Mouse (Mus musculus): ENCODE measurements around the gene Tcaf1. TPM values are rescaled to one million over a fixed set of nuclear protein-coding genes. Genes with fewer than 3 reads are reported as not detected.

Gene Tcaf1
- total RNA-seq, 1 experiment from 2014 or later = 3.0 TPM

GRCm38 (mm10) chr6:42631395-42631794, 78.5 kb downstream of the Tcaf1 start:
- ATAC-seq (replicated peaks in 1 of 2; ENCODE audit: insufficient read depth in 1 of 2, low FRiP score in 2 of 2, low TSS enrichment in 1 of 2, low read depth in 1 of 2, poor library complexity in 2 of 2, severe bottlenecking in 2 of 2) = no peak

Other genes with a start within 250 kb of the Tcaf1 start
- gene Olfr458, start 244.9 kb downstream of the Tcaf1 start, total RNA-seq (2017) = not detected in 2 replicates
- not detected in 2 replicates for gene Olfr457, start 233.8 kb downstream of the Tcaf1 start, total RNA-seq (2017)
- not detected in 2 replicates for gene Olfr456, start 222.9 kb downstream of the Tcaf1 start, total RNA-seq (2017)
- gene Olfr455, start 162.5 kb downstream of the Tcaf1 start, total RNA-seq (2017) = not detected in 2 replicates
- not detected in 2 replicates for gene Tcaf3, start 112.4 kb downstream of the Tcaf1 start, total RNA-seq (2017)
- 0.20 and 1.3 TPM in 2 replicates for gene Tcaf2, start 64.8 kb downstream of the Tcaf1 start, total RNA-seq (2017)
- gene Olfr453, start 29.3 kb upstream of the Tcaf1 start, total RNA-seq (2017) = not detected in 2 replicates
- not detected in 2 replicates for gene Olfr38, start 46.3 kb upstream of the Tcaf1 start, total RNA-seq (2017)
- gene Olfr452, start 75.0 kb upstream of the Tcaf1 start, total RNA-seq (2017) = not detected in 2 replicates
- gene Olfr450, start 101.9 kb upstream of the Tcaf1 start, total RNA-seq (2017) = not detected in 2 replicates
- gene Olfr449, start 124.3 kb upstream of the Tcaf1 start, total RNA-seq (2017) = not detected in 2 replicates
- not detected in 2 replicates for gene Olfr448, start 180.4 kb upstream of the Tcaf1 start, total RNA-seq (2017)
- not detected in 2 replicates for gene Olfr447, start 198.8 kb upstream of the Tcaf1 start, total RNA-seq (2017)
- gene Olfr446, start 211.3 kb upstream of the Tcaf1 start, total RNA-seq (2017) = not detected in 2 replicates
- gene Olfr444, start 239.0 kb upstream of the Tcaf1 start, total RNA-seq (2017) = not detected in 2 replicates

Data from hematopoietic stem cell, adult 5-6 weeks (primary cell).